Mouse (Mus musculus) WW6 (cell line): ENCODE data around the gene Arl14ep.

Source experiments
- DNase-seq: peaks from one replicate; pipeline ENCODE4 v3.0.0-alpha.2; 2013; ENCODE audit warnings: low read depth, low spot score

Gene Arl14ep

GRCm38 (mm10) chr2:106955621-106956020 lies 18.6 kb downstream of the Arl14ep start:
- no peak for DNase-seq

- DNase-seq: no peak
Measured at GRCm38 (mm10) chr2:106954975-106955374, 19.2 kb downstream of the Arl14ep start.

DNA sequence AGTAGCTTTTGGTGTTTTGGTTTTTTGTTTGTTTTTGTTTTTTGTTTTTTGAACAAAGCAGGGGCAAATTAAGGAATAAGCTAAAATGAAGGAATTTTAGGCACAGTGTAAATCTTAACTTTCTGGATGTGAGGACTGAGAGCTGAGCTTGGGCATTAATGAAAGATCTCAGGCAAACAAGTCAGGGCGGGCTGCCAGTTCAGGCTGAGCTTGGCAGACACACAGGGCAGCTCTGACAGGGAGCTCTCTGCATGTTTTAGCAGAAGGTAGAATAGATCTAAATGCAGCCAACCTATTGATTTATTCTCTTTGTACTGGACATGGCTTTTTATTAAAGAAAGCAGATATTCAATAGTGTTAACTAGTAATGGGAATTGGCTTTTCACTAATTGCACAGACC lies 31.8 kb downstream of the Arl14ep start:
- no peak for DNase-seq

DNA sequence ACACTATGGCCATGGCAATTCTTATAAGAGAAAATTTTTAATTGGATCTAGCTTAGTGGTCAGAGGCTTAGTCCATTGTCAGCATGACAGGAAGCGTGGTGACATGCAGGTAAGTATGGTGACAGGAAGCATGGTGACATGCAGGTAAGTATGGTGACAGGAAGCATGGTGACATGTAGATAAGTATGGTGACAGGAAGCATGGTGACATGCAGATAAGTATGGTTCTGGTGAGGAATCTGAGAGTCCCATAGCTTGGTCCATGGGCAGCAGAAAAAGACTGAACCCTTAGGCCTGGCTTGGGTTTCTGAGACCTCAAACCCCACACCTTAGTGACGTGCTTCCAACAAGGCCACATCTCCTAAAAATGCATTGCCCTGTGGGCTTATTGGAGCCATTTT lies 38.5 kb downstream of the Arl14ep start:
- DNase-seq: no peak

DNA sequence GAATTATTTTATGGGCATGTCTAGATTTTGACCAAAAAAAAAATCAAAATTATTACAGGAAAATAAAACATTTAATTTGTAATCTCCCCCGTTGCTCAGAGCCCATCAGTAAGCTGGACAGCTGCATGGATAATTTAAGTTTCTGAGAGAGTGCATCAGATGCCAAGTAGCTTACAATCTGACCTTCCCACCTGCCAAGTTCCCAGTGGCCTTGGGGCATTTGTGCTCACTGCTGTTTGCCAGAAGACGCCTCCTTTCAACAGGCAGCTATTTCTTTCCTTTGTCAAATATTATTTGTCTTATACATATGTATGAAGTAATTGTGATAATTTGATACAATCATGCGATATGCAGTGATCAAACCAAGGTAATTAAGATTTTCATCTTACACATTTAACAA lies 44.3 kb downstream of the Arl14ep start:
- no peak for DNase-seq
